Mouse (Mus musculus) midbrain, embryonic 15.5 days (tissue): ENCODE results near the gene Slc15a3. TPM values are rescaled to one million over a fixed set of nuclear protein-coding genes. Genes with fewer than 3 reads are reported as not detected.
A peak's percentile ranks its signal among the peaks of the same experiment; 100 is the strongest.

Source experiments
- ATAC-seq: fragments of 200-750 bp; cut with Nextera tagmentation; replicated peaks from 2 replicates; pipeline ENCODE4 v1.8.0; 2017; ENCODE audit warnings: moderate TSS enrichment
- H3K27ac ChIP-seq: fragments of 300-500 bp; sonication (generic); 2 replicates; pipeline ENCODE4 v1.5.1; 2015; ENCODE audit warnings: mild to moderate bottlenecking, inconsistent platforms
- H3K27me3 ChIP-seq: fragments of 300-500 bp; sonication (generic); replicated peaks from 2 replicates; pipeline ENCODE4 v1.6.1; 2015; ENCODE audit warnings: inconsistent platforms
- H3K36me3 ChIP-seq: fragments of 300-500 bp; sonication (generic); replicated peaks from 2 replicates; pipeline ENCODE4 v1.6.1; 2015; ENCODE audit warnings: inconsistent platforms
- H3K4me1 ChIP-seq: fragments of 300-500 bp; sonication (generic); 2 replicates; pipeline ENCODE4 v1.6.1; 2015; ENCODE audit warnings: inconsistent platforms
- H3K4me2 ChIP-seq: fragments of 300-500 bp; sonication (generic); 2 replicates; pipeline ENCODE4 v1.6.1; 2015; ENCODE audit warnings: inconsistent platforms, mild to moderate bottlenecking, moderate library complexity
- H3K4me3 ChIP-seq: fragments of 300-500 bp; sonication (generic); 2 replicates; pipeline ENCODE4 v1.5.1; 2015; ENCODE audit warnings: mild to moderate bottlenecking, inconsistent platforms
- H3K9ac ChIP-seq: fragments of 300-500 bp; sonication (generic); 2 replicates; pipeline ENCODE4 v1.6.1; 2015; ENCODE audit warnings: mild to moderate bottlenecking, inconsistent platforms
- H3K9me3 ChIP-seq: fragments of 300-500 bp; sonication (generic); 2 replicates; pipeline ENCODE4 v1.6.1; 2016; ENCODE audit warnings: inconsistent platforms
- WGBS: fragments of 180-500 bp; shearing (Covaris S2); methylation state at CpG from one replicate; pipeline ENCODE4 v1.1.7; 2015; ENCODE audit warnings: mixed read lengths; 5-methylcytosine and 5-hydroxymethylcytosine counted together
- polyA plus RNA-seq: library from polyadenylated mRNA; unstranded; fragments of >200 nt; fragmentation: Nextera tagmentation; extraction: Ambion mirVana; gene quantifications from 2 replicates; pipeline ENCODE4 v1.2.1, GENCODE M21; 2015

Gene Slc15a3
- polyA plus RNA-seq, 1 experiment from 2014 or later, result 0.13 TPM

DNA sequence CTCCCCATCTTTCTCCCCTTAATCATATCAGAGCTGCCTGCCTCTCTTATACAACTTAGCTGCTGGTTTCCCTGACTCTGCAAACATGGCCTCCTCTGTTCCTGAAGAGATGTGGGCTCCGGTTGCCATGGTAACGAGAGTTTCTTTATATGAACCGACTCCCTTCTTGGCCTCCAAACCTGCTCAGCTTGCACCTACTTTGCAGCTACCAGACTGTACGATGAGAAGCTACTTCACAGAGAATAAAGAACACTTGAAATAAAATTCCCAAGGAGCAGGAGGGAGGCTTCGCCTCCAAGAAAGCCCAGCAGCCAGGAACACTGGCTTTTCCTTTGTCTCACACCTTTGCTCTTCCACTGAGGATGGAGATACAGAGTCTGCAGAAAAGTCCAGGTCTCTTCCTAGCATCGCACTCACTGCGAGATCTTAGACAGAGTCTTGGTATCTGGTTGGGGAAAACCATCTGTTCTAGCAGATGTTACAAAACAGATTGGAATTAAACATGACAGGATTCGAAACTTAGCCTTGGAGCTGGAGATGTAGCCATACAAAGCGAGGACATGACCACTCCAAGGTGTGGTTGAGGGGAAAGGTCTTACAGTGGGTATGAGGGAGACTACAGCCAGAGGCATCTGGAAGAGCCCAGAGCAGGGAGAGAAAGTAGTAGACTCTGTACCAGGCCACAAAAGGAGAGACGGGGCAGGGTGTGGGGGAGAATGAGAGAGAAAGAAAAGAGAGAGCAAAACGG lies 29.9 kb upstream of the Slc15a3 start:
- peaks cover 14% of the 10 kb centered on the region for H3K4me1 ChIP-seq
- ATAC-seq, result peak; percentile 90
- H3K27ac ChIP-seq, result peak overlapping the region; percentile 57
- 66% methylated on average over 11 of the region's 11 CpGs for WGBS
- no peak overlapping the region for H3K9ac ChIP-seq
- H3K9me3 ChIP-seq, result no peaks in the 10 kb centered on the region
- no peak overlapping the region for H3K4me3 ChIP-seq
- no peak overlapping the region for H3K4me2 ChIP-seq
- no peaks in the 10 kb centered on the region for H3K36me3 ChIP-seq
- H3K27me3 ChIP-seq, result no peaks in the 10 kb centered on the region

DNA sequence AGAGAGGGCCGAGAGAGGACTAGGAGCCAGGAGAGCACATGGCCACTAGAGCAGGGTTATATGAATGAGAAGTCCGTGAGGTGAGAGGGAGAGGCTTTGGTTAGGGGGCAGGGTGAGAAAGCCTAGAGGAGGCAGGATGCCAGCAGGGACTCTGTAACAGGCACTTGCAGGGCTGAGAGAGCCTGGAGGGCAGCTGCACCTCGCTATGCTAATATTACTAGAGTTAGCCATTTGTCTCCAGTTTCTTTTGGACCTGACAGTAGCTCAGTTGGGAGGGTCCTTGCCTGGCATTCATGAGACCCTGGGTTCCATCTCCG lies 29.4 kb upstream of the Slc15a3 start:
- Histone ChIP-seq H3K4me2 (no peak overlapping the region), H3K4me3 (no peak overlapping the region), H3K27me3 (no peaks in the 10 kb centered on the region), H3K9ac (no peak overlapping the region), H3K27ac (peak overlapping the region; percentile 57), H3K9me3 (no peaks in the 10 kb centered on the region), H3K4me1 (peaks cover 14% of the 10 kb centered on the region), H3K36me3 (no peaks in the 10 kb centered on the region)
- WGBS, result 59% methylated on average over 4 of the region's 4 CpGs
- no peak for ATAC-seq

DNA sequence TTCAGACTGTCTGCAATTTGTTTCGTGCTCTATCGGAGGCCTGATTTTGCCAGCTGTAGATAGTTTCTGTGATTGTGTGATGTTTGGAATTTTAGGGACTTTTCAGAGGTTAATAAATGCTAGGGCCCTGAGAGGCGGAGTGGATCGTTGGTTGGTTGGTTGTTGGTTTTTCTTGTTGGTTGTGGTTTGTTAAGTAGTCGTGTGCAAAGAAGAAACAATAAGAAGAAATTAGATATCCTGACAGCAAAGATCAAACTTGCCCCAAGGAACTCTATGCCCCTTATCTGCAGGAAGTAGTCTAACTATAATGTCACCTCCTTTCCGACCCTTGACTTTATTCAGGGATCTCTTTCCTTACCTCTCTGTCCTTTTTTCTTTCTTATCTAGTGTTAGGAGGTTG lies 28.1 kb upstream of the Slc15a3 start:
- 90% methylated on average over 6 of the region's 6 CpGs for WGBS
- Histone ChIP-seq H3K36me3 (no peaks in the 10 kb centered on the region), H3K9ac (no peak overlapping the region), H3K4me1 (peaks cover 14% of the 10 kb centered on the region), H3K9me3 (no peaks in the 10 kb centered on the region), H3K27me3 (no peaks in the 10 kb centered on the region), H3K4me3 (no peak overlapping the region), H3K4me2 (no peak overlapping the region), H3K27ac (no peak overlapping the region)
- no peak for ATAC-seq

DNA sequence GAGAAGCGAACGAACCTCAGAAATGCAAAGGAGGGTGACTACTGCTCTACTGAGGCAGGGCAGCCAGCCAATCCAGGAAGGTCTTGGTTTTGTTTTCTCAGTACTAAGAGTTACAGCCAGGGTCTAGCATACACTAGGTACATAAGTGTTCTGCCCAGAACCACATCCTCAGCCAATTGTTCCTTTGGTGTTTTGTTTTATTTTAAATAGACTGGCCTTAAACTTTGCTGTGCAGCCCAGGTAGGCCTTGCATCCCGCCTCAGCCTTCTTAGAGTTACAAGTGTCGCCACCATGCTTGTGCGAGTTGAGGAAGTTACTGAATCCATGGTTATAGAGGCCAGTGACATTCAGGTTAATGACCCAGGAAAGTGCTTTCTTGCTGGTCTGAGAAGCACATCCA lies 26.5 kb upstream of the Slc15a3 start:
- Histone ChIP-seq H3K4me1 (peaks cover 14% of the 10 kb centered on the region), H3K9me3 (no peaks in the 10 kb centered on the region), H3K9ac (no peak overlapping the region), H3K27me3 (no peaks in the 10 kb centered on the region), H3K4me3 (no peak overlapping the region), H3K36me3 (no peaks in the 10 kb centered on the region), H3K4me2 (no peak overlapping the region), H3K27ac (no peak overlapping the region)
- 94% methylated on average over 5 of the region's 5 CpGs for WGBS
- no peak for ATAC-seq

DNA sequence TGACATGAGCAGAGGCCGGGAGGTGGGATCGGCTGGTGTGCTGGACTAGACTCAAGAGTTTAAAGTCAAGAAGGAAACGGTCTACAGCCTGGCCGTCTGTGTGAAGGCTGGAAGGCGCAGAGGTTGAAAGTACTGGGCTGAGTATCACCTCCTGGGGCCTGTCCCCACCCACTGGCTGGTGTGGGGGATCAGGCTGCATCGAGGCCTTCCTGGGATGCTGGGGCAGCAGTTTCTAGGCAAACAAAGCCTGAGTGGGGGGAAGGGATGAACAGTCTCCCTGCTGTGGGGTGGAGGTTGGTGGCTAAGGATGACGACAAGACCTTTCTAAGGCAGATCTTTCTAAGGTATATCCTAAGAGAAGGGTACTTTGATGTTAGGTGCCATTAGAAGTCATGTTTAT lies 25.6 kb upstream of the Slc15a3 start:
- WGBS, result 66% methylated on average over 7 of the region's 7 CpGs
- H3K4me1 ChIP-seq, result peaks cover 11% of the 10 kb centered on the region
- H3K9me3 ChIP-seq, result no peaks in the 10 kb centered on the region
- H3K4me2 ChIP-seq, result no peak overlapping the region
- no peaks in the 10 kb centered on the region for H3K36me3 ChIP-seq
- H3K4me3 ChIP-seq, result no peak overlapping the region
- no peaks in the 10 kb centered on the region for H3K27me3 ChIP-seq
- H3K9ac ChIP-seq, result no peak overlapping the region
- H3K27ac ChIP-seq, result no peak overlapping the region
- ATAC-seq, result no peak

DNA sequence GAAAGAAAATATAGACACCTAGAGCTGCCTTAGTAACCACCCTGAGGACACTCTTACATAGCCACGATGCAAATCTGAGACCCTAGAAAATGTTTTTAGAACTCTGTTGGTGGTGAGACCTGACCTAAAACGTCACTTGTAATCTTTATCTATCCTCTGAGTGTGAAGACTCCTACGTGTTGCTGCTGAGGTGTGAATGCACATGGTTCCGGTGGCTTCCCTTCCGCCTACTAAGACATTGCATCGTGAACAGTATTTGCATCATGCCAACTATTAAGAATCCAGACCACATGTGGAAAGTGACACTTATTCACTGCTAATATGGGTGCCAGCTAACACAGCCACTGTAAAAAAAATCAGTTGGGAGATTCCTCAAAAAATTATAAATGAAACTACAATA lies 23.7 kb upstream of the Slc15a3 start:
- no peaks in the 10 kb centered on the region for H3K27me3 ChIP-seq
- H3K36me3 ChIP-seq, result no peaks in the 10 kb centered on the region
- ATAC-seq, result no peak
- H3K4me2 ChIP-seq, result no peak overlapping the region
- H3K9ac ChIP-seq, result no peak overlapping the region
- H3K9me3 ChIP-seq, result no peaks in the 10 kb centered on the region
- no peak overlapping the region for H3K27ac ChIP-seq
- H3K4me3 ChIP-seq, result no peak overlapping the region
- WGBS, result 88% methylated on average over 6 of the region's 6 CpGs
- H3K4me1 ChIP-seq, result no peaks in the 10 kb centered on the region

DNA sequence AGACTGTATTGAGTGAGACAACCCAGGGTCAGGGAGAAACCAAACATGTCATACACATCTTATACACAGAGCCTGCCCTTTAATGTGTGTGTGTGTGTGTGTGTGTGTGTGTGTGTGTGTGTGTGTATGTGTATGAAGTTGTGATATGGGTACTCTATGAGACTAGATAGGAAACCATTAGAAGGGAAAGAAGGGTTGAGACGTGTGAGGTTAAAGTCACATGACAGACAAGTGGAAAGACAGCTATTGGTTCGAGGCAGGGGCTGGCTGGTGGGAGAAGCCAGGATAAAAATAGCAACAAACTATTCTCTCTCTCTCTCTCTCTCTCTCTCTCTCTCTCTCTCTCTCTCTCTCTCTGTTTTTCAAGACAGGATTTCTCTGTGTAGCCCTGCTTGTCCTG lies 23.1 kb upstream of the Slc15a3 start:
- Histone ChIP-seq H3K9me3 (no peaks in the 10 kb centered on the region), H3K4me1 (no peaks in the 10 kb centered on the region), H3K27me3 (no peaks in the 10 kb centered on the region), H3K27ac (no peak overlapping the region), H3K9ac (no peak overlapping the region), H3K36me3 (no peaks in the 10 kb centered on the region), H3K4me2 (no peak overlapping the region), H3K4me3 (no peak overlapping the region)
- no peak for ATAC-seq
- 79% methylated on average over 2 of the region's 2 CpGs for WGBS

DNA sequence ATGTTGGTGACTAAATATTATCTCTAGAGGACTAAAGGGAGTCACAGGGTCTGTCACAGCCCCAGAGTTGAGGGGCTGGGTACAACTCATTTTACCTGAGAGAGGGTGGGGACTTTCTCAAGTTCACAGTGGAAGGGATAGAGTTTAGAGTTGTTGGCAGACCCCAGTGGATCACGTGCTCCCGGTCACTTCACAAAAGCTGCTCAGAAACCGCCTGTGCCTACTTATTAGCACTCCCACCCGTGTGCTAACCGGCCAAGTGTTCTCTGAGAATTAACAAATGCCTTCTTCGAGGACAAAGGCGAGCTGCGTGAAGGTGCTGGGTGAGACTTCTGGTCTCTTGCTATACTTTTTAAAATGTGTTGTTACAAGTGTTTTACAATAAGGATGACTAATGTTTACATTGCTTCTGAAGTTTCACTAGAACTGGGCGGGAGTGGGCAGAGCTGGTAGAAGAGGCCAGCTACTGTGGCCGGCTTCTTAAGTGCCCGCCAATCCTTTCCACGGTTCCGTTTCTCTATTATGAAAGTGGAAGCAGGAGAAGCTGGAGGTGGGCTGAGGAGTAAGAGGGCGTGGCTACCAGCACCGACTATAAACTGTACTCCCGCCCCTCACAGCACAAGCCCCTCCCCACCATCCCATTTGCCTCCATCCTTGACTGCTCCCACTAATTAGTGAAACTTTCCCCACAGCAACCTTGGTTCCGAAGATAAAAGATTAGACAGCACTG lies 21.1 kb upstream of the Slc15a3 start:
- Histone ChIP-seq H3K9ac (no peak overlapping the region), H3K4me2 (no peak overlapping the region), H3K9me3 (no peaks in the 10 kb centered on the region), H3K27me3 (no peaks in the 10 kb centered on the region), H3K27ac (no peak overlapping the region), H3K4me3 (no peak overlapping the region), H3K36me3 (no peaks in the 10 kb centered on the region), H3K4me1 (no peaks in the 10 kb centered on the region)
- 37% methylated on average over 17 of the region's 17 CpGs for WGBS
- ATAC-seq, result no peak

DNA sequence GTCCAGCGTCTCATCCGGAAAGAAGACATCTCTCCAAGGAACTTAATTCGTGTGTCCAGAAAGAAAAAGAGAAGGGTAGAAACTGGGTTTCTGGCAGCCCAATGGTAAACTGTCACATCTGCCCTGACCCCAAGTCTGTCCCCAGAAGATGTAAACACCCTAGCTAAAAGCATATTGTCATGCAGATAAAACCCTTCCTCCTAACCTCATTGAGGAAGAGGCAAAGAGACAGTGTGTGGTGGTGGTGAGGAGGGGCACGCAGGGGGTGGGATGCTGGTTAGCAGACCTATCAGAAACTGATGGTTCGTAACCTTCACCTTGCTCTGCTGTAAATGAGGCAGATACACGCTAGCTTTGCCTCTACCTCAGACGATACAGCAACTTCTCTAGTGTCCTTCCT lies 18.2 kb upstream of the Slc15a3 start:
- H3K36me3 ChIP-seq, result no peaks in the 10 kb centered on the region
- H3K27me3 ChIP-seq, result no peaks in the 10 kb centered on the region
- ATAC-seq, result no peak
- H3K9ac ChIP-seq, result no peak overlapping the region
- H3K4me1 ChIP-seq, result no peaks in the 10 kb centered on the region
- no peak overlapping the region for H3K4me2 ChIP-seq
- WGBS, result 63% methylated on average over 7 of the region's 7 CpGs
- no peak overlapping the region for H3K27ac ChIP-seq
- no peak overlapping the region for H3K4me3 ChIP-seq
- H3K9me3 ChIP-seq, result no peaks in the 10 kb centered on the region

DNA sequence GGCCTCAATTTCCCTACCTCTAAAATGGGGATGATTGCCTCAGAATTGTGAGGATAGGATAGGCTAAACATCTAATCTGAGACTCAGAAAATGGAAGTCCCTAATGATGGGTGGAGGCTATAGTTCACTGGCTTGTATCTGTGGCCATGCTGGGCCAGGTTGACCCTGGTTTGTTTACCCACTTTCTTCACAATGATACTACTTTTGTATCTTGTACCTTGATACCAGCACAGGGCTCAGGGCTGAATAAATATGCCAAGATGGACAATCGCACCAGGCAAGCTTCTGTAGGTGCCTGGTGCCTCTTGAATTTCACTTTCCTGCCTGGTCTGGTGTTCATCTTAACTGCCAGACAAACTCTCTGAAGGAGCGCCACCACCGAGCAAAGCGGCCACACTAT lies 17.0 kb upstream of the Slc15a3 start:
- no peaks in the 10 kb centered on the region for H3K27me3 ChIP-seq
- H3K9ac ChIP-seq, result no peak overlapping the region
- H3K4me1 ChIP-seq, result no peaks in the 10 kb centered on the region
- H3K4me2 ChIP-seq, result no peak overlapping the region
- no peak overlapping the region for H3K4me3 ChIP-seq
- H3K9me3 ChIP-seq, result no peaks in the 10 kb centered on the region
- WGBS, result 97% methylated on average over 4 of the region's 4 CpGs
- H3K27ac ChIP-seq, result no peak overlapping the region
- ATAC-seq, result no peak
- no peaks in the 10 kb centered on the region for H3K36me3 ChIP-seq

DNA sequence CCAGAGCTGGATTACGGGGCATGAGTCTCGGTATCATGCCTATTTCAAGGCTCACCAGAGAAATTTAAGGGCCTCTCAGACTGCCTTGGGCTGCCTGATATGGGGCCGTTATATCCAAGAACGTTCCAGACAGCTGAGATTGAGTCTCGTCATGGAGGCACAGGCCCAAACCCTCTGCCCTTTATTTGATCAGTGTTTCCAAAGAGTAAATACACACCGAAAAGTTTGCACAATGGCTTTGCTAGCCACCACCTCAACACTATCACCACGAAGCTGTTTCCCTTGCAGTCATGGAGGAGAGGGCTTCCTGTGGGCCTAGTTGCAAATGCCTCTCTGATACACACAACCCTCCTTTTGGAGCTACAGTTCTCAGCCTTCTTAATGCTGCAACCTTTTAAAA lies 15.5 kb upstream of the Slc15a3 start:
- 92% methylated on average over 7 of the region's 7 CpGs for WGBS
- H3K4me3 ChIP-seq, result no peak overlapping the region
- H3K4me1 ChIP-seq, result no peaks in the 10 kb centered on the region
- no peak overlapping the region for H3K4me2 ChIP-seq
- H3K27me3 ChIP-seq, result no peaks in the 10 kb centered on the region
- no peak overlapping the region for H3K27ac ChIP-seq
- no peak for ATAC-seq
- no peaks in the 10 kb centered on the region for H3K36me3 ChIP-seq
- no peaks in the 10 kb centered on the region for H3K9me3 ChIP-seq
- H3K9ac ChIP-seq, result no peak overlapping the region

DNA sequence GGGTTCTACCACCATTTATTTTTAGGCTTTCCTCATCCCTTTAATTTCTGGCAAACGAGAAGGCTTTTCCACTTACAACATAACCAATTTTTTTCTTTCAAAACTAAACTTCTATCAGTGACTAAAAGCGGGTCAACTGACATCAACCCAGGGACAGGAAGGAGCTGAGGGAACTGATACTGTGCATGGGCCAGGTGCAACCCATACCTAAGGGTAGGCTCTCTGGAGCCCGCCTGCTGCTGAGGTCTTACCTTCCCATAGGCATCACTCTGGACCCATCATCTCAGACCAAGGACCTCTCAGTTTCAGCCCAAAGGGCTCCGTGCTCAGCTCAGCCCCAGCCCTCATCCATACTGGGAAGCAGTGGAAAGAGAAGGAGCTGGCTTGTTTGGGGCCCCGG lies 11.2 kb upstream of the Slc15a3 start:
- Histone ChIP-seq H3K9me3 (no peaks in the 10 kb centered on the region), H3K36me3 (no peaks in the 10 kb centered on the region), H3K27me3 (no peaks in the 10 kb centered on the region; the same call in 1 of the 2 replicates), H3K4me1 (no peaks in the 10 kb centered on the region), H3K4me2 (no peak overlapping the region), H3K4me3 (no peak overlapping the region), H3K9ac (no peak overlapping the region), H3K27ac (no peak overlapping the region)
- ATAC-seq, result no peak
- WGBS, result 95% methylated on average over 5 of the region's 5 CpGs
